Comparison of ENCODE assay signal across 9 mouse cellular contexts in the genomic region with DNA sequence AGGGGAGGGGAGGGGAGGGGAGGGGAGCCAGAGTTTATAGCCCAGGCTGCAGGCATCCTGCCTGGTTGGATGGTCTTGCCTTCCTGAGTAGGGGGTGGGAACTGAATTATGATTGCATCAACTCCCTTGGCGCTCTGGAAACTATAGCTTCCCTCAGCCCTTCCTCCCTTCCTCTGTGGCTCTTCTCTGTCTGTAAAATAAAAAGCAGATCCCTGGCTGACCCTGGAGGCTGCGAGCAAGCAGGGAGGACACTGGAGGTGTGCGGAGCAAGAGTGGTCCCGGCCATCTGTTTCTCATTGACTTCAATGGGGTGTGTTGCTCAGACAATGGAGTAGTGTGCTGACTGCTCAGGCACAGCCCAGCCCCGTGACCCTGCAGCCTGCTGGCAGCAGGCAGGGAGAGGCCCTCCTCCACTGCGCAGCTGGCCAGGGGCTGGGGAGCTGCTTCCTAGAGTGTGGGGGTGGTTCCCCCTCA. TPM values are rescaled to one million over a fixed set of nuclear protein-coding genes. Genes with fewer than 3 reads are reported as not detected.
DNase-seq lines count a peak whose midpoint lies in the region; ATAC-seq and TF ChIP-seq lines count a peak whose summit lies in the region.
"Had no signal": no experiment of that assay in that cellular context is flagged by ENCODE, and none has a peak within 500 bp of the region (broad histone marks: within the 10 kb centered on the region; RNA-seq: fewer than 3 reads in every experiment).

No protein-coding gene starts in this region.

- no peaks in the 10 kb centered on the region for H3K27me3 ChIP-seq in kidney, embryonic 15.5 days
- peaks cover 11% of the 10 kb centered on the region; the same call in 1 of the 2 replicates for H3K27me3 ChIP-seq in forebrain, embryonic 10.5 days (ENCODE audit: poor library complexity, severe bottlenecking)
- no peaks in the 10 kb centered on the region for H3K27me3 ChIP-seq in heart, postnatal 0 days (ENCODE audit: control insufficient read depth, insufficient read depth, low read length)
- no peaks in the 10 kb centered on the region for H3K27me3 ChIP-seq in limb, embryonic 15.5 days

- no peaks in the 10 kb centered on the region for H3K9me3 ChIP-seq in kidney, embryonic 15.5 days (replicated peaks)
- H3K9me3 ChIP-seq in ES-E14 (ENCODE audit: control insufficient read depth, insufficient read depth, low read depth, low read length) = no peaks in the 10 kb centered on the region
- H3K9me3 ChIP-seq in forebrain, embryonic 10.5 days = no peaks in the 10 kb centered on the region
- no peaks in the 10 kb centered on the region for H3K9me3 ChIP-seq in heart, postnatal 0 days (replicated peaks; ENCODE audit: control insufficient read depth, low read length)
- H3K9me3 ChIP-seq in limb, embryonic 15.5 days = no peaks in the 10 kb centered on the region

- no peaks in the 10 kb centered on the region for H3K36me3 ChIP-seq in kidney, embryonic 15.5 days
- no peaks in the 10 kb centered on the region for H3K36me3 ChIP-seq in ES-E14 (ENCODE audit: control insufficient read depth, insufficient read depth, low read length, poor library complexity, severe bottlenecking)
- no peaks in the 10 kb centered on the region for H3K36me3 ChIP-seq in forebrain, embryonic 10.5 days (replicated peaks)
- no peaks in the 10 kb centered on the region for H3K36me3 ChIP-seq in heart, postnatal 0 days (replicated peaks; ENCODE audit: control insufficient read depth, insufficient read depth, low read length)
- H3K36me3 ChIP-seq in limb, embryonic 15.5 days = no peaks in the 10 kb centered on the region

- 0% methylated on average over 6 of the region's 6 CpGs for WGBS in kidney, embryonic 15.5 days
- 0% methylated on average over 6 of the region's 6 CpGs for WGBS in forebrain, embryonic 10.5 days
- 6% methylated on average over 6 of the region's 6 CpGs for WGBS in heart, postnatal 0 days
- WGBS in limb, embryonic 15.5 days = 0% methylated on average over 6 of the region's 6 CpGs

- TF ChIP-seq EP300 in heart, postnatal 0 days (IDR thresholded peaks at IDR 0.05; ENCODE audit: low read depth) = no peak

- TF ChIP-seq CTCF in heart, postnatal 0 days (IDR thresholded peaks at IDR 0.05; ENCODE audit: low read depth) = no peak

- peak overlapping the region; percentile 50 for H3K4me2 ChIP-seq in kidney, embryonic 15.5 days
- H3K4me2 ChIP-seq in heart, postnatal 0 days (ENCODE audit: low read depth, low read length) = peak overlapping the region; percentile 13; the same call in 1 of the 2 replicates
- H3K4me2 ChIP-seq in limb, embryonic 15.5 days = peak overlapping the region; percentile 36

- H3K27ac ChIP-seq in kidney, embryonic 15.5 days = peak overlapping the region; percentile 96
- H3K27ac ChIP-seq in ES-E14 (ENCODE audit: insufficient read depth, low read depth, low read length, poor library complexity, severe bottlenecking) = peak overlapping the region; percentile 94
- peak overlapping the region; percentile 92 for H3K27ac ChIP-seq in forebrain, embryonic 10.5 days
- H3K27ac ChIP-seq in heart, postnatal 0 days (ENCODE audit: low read depth) = peak overlapping the region; percentile 69
- H3K27ac ChIP-seq in limb, embryonic 15.5 days = peak overlapping the region; percentile 91

- no peak overlapping the region for H3K9ac ChIP-seq in kidney, embryonic 15.5 days
- H3K9ac ChIP-seq in ES-E14 (ENCODE audit: insufficient read depth, low read depth, low read length, poor library complexity, severe bottlenecking) = peak overlapping the region; percentile 58; the same call in 1 of the 2 replicates
- H3K9ac ChIP-seq in heart, postnatal 0 days (replicated peaks; ENCODE audit: low read depth, low read length) = 0 out of 2 replicates have a peak overlapping the region, but pooled peaks have one; percentile 11
- H3K9ac ChIP-seq in limb, embryonic 15.5 days = no peak overlapping the region

- peaks cover 52% of the 10 kb centered on the region for H3K4me1 ChIP-seq in kidney, embryonic 15.5 days
- peaks cover 6 to 18% of the 10 kb centered on the region in 2 experiments; a peak in 3 of 4 replicates for H3K4me1 ChIP-seq in ES-E14 (ENCODE audit: control insufficient read depth in 2 of 2, insufficient read depth in 2 of 2, low read length in 2 of 2, poor library complexity in 1 of 2)
- peaks cover 53% of the 10 kb centered on the region for H3K4me1 ChIP-seq in forebrain, embryonic 10.5 days
- peaks cover 12% of the 10 kb centered on the region for H3K4me1 ChIP-seq in heart, postnatal 0 days (ENCODE audit: control insufficient read depth, insufficient read depth)
- H3K4me1 ChIP-seq in limb, embryonic 15.5 days = peaks cover 28% of the 10 kb centered on the region

- no peak overlapping the region for H3K4me3 ChIP-seq in kidney, embryonic 15.5 days (replicated peaks)
- H3K4me3 ChIP-seq in ES-E14 (ENCODE audit: insufficient read depth in 1 of 2, low read depth in 1 of 2, low read length in 2 of 2, poor library complexity in 1 of 2, severe bottlenecking in 1 of 2) = peak overlapping the region; percentile 0 to 63; a peak in 3 of 4 replicates
- H3K4me3 ChIP-seq in forebrain, embryonic 10.5 days = peak overlapping the region; percentile 40
- no peak overlapping the region; the same call in 1 of the 2 replicates for H3K4me3 ChIP-seq in heart, postnatal 0 days (ENCODE audit: low read depth, low read length)
- H3K4me3 ChIP-seq in limb, embryonic 15.5 days = 0 out of 2 replicates have a peak overlapping the region, but pooled peaks have one; percentile 9

- no peak for DNase-seq in kidney, adult 18-20 months
- no peak for DNase-seq in ES-E14 (ENCODE audit: low read depth, low spot score)
- DNase-seq in forebrain, embryonic 10.5 days (ENCODE audit: extremely low spot score, low spot score) = peak; percentile 88
- DNase-seq in heart, postnatal 0 days (ENCODE audit: low spot score) = peak; percentile 63
- peak; percentile 72 for DNase-seq in ovary, adult 18-20 months (ENCODE audit: low spot score)
- DNase-seq in cerebellum, postnatal 4 days (ENCODE audit: low spot score in 2 of 2) = no peak

- ATAC-seq in kidney, embryonic 15.5 days (replicated peaks; ENCODE audit: low FRiP score) = peak; percentile 97
- peak; percentile 90 for ATAC-seq in heart, postnatal 0 days (ENCODE audit: insufficient read depth, low read depth)
- ATAC-seq in limb, embryonic 15.5 days (ENCODE audit: insufficient number of reproducible peaks, low FRiP score, low TSS enrichment, low read depth) = peak; percentile 96

- in situ Hi-C loops in ES-E14 (cut with MboI; ENCODE audit: low sequenced_read_pairs in 2 of 2, unreplicated experiment in 2 of 2) = no loop called here

TF ChIP-seq in ES-E14, 5 proteins besides CTCF, POLR2A, EP300 and RAD21:
- no peak for TF ChIP-seq ZNF384 (IDR thresholded peaks at IDR 0.05; ENCODE audit: low read depth, low read length)
- no peak for TF ChIP-seq CHD2 (IDR thresholded peaks at IDR 0.05; ENCODE audit: low read depth, low read length)
- TF ChIP-seq ZC3H11A (IDR thresholded peaks at IDR 0.05; ENCODE audit: borderline replicate concordance, low read depth, low read length) = no peak
- TF ChIP-seq MAFK (IDR thresholded peaks at IDR 0.05; ENCODE audit: insufficient read depth, low read depth, low read length) = no peak
- no peak for TF ChIP-seq HCFC1 (IDR thresholded peaks at IDR 0.05; ENCODE audit: borderline replicate concordance, insufficient read depth, low read length)
TF ChIP-seq in ES-E14: peak in this region for 0.

RNA-seq across cellular contexts. Expression of gene Tgfbi, which starts 27.3 kb away (rescaled TPM):
- 121 and 135 TPM in 2 replicates for polyA plus RNA-seq in kidney, embryonic 15.5 days (2015; fragmentation: Nextera tagmentation; extraction: Ambion mirVana)
- total RNA-seq in ES-E14 (2012; rRNA removed) = 16.6 and 37.4 TPM in 2 replicates
- polyA plus RNA-seq in forebrain, embryonic 10.5 days (2016; fragmentation: Nextera tagmentation; extraction: Ambion mirVana) = 20.1 and 22.1 TPM in 2 replicates
- 31.3 and 43.1 TPM in 2 replicates for total RNA-seq in heart, postnatal 0 days (2014; rRNA removed; ENCODE audit: low replicate concordance)
- 23.1 and 24.3 TPM in 2 replicates for polyA plus RNA-seq in heart, postnatal 0 days (2015; fragmentation: Nextera tagmentation; extraction: Ambion mirVana)
- polyA plus RNA-seq in limb, embryonic 15.5 days (2015; fragmentation: Nextera tagmentation; extraction: Ambion mirVana) = 105 and 121 TPM in 2 replicates

RNA-seq across cellular contexts. Expression of gene Lect2, which starts 33.7 kb away (rescaled TPM):
- polyA plus RNA-seq in kidney, embryonic 15.5 days (2015; fragmentation: Nextera tagmentation; extraction: Ambion mirVana) = 1.8 and 2.5 TPM in 2 replicates
- total RNA-seq in ES-E14 (2012; rRNA removed) = not detected in 2 replicates
- polyA plus RNA-seq in forebrain, embryonic 10.5 days (2016; fragmentation: Nextera tagmentation; extraction: Ambion mirVana) = not detected in 2 replicates
- total RNA-seq in heart, postnatal 0 days (2014; rRNA removed; ENCODE audit: low replicate concordance) = not detected in 2 replicates
- not detected in 2 replicates for polyA plus RNA-seq in heart, postnatal 0 days (2015; fragmentation: Nextera tagmentation; extraction: Ambion mirVana)
- polyA plus RNA-seq in limb, embryonic 15.5 days (2015; fragmentation: Nextera tagmentation; extraction: Ambion mirVana) = not detected in 2 replicates
- total RNA-seq: left cerebral cortex, postnatal 14 days had no signal

RNA-seq across cellular contexts. Expression of gene Fbxl21, which starts 59.7 kb away (rescaled TPM):
- polyA plus RNA-seq in kidney, embryonic 15.5 days (2015; fragmentation: Nextera tagmentation; extraction: Ambion mirVana) = 2.1 and 2.9 TPM in 2 replicates
- total RNA-seq in ES-E14 (2012; rRNA removed) = 0.58 and 1.2 TPM in 2 replicates
- polyA plus RNA-seq in forebrain, embryonic 10.5 days (2016; fragmentation: Nextera tagmentation; extraction: Ambion mirVana) = 1.3 and 1.5 TPM in 2 replicates
- total RNA-seq in heart, postnatal 0 days (2014; rRNA removed; ENCODE audit: low replicate concordance) = 0.08 and 1.1 TPM in 2 replicates
- polyA plus RNA-seq in heart, postnatal 0 days (2015; fragmentation: Nextera tagmentation; extraction: Ambion mirVana) = 0.70 and 0.92 TPM in 2 replicates
- polyA plus RNA-seq in limb, embryonic 15.5 days (2015; fragmentation: Nextera tagmentation; extraction: Ambion mirVana) = 1.1 and 1.7 TPM in 2 replicates

Comparison
In these comparisons a context has a peak if more than half of its experiments do, and no peak if none do; other contexts are left out.
1. H3K4me3 ChIP-seq: peak in ES-E14 (2 of 2), forebrain, embryonic 10.5 days (single experiment) and limb, embryonic 15.5 days (single experiment); none in kidney, embryonic 15.5 days (single experiment) and heart, postnatal 0 days (single experiment).
2. H3K9ac ChIP-seq: peak in ES-E14 (single experiment) and heart, postnatal 0 days (single experiment); none in kidney, embryonic 15.5 days (single experiment) and limb, embryonic 15.5 days (single experiment).
3. DNase-seq: peak in forebrain, embryonic 10.5 days (single experiment), heart, postnatal 0 days (single experiment) and ovary, adult 18-20 months (single experiment); none in kidney, adult 18-20 months (single experiment), ES-E14 (single experiment) and cerebellum, postnatal 4 days (0 of 2).
4. Peak in every context shown above with its lines, with median percentiles within 50 percentile points of each other: ATAC-seq, H3K27ac ChIP-seq and H3K4me2 ChIP-seq.